Mouse (Mus musculus) stomach, embryonic 15.5 days (tissue): ENCODE data around the gene Myo3b. TPM values are rescaled to one million over a fixed set of nuclear protein-coding genes. Genes with fewer than 3 reads are reported as not detected.

Source experiments
- ATAC-seq: fragments of 200-750 bp; cut with Nextera tagmentation; 2 replicates; pipeline ENCODE4 v1.8.0; 2017; ENCODE audit warnings: low read depth, moderate number of reproducible peaks, moderate TSS enrichment; ENCODE audit not compliant: insufficient read depth, low FRiP score
- H3K27ac ChIP-seq: fragments of 300-500 bp; sonication (generic); 2 replicates; pipeline ENCODE4 v1.5.1; 2015; ENCODE audit warnings: mild to moderate bottlenecking, inconsistent platforms
- H3K27me3 ChIP-seq: fragments of 300-500 bp; sonication (generic); replicated peaks from 2 replicates; pipeline ENCODE4 v1.6.1; 2015; ENCODE audit warnings: inconsistent platforms
- H3K36me3 ChIP-seq: fragments of 300-500 bp; sonication (generic); 2 replicates; pipeline ENCODE4 v1.6.1; 2015; ENCODE audit warnings: inconsistent platforms
- H3K4me1 ChIP-seq: fragments of 300-500 bp; sonication (generic); 2 replicates; pipeline ENCODE4 v1.6.1; 2015; ENCODE audit warnings: inconsistent platforms
- H3K4me2 ChIP-seq: fragments of 300-500 bp; sonication (generic); 2 replicates; pipeline ENCODE4 v1.6.1; 2015; ENCODE audit warnings: mild to moderate bottlenecking, inconsistent platforms
- H3K4me3 ChIP-seq: fragments of 300-500 bp; sonication (generic); replicated peaks from 2 replicates; pipeline ENCODE4 v1.5.1; 2015; ENCODE audit warnings: inconsistent platforms
- H3K9ac ChIP-seq: fragments of 300-500 bp; sonication (generic); 2 replicates; pipeline ENCODE4 v1.6.1; 2015; ENCODE audit warnings: inconsistent platforms
- H3K9me3 ChIP-seq: fragments of 300-500 bp; sonication (generic); 2 replicates; pipeline ENCODE4 v1.6.1; 2016; ENCODE audit warnings: inconsistent platforms
- WGBS: fragments of 180-500 bp; shearing (Covaris S2); methylation state at CpG from one replicate; pipeline ENCODE4 v1.1.7; 2015; 5-methylcytosine and 5-hydroxymethylcytosine counted together
- polyA plus RNA-seq: library from polyadenylated mRNA; unstranded; fragments of >200 nt; fragmentation: Nextera tagmentation; extraction: Ambion mirVana; gene quantifications from 2 replicates; pipeline ENCODE4 v1.2.1, GENCODE M21; 2015

The Myo3b gene
- polyA plus RNA-seq, 1 experiment from 2014 or later, result 0.37 TPM

DNA sequence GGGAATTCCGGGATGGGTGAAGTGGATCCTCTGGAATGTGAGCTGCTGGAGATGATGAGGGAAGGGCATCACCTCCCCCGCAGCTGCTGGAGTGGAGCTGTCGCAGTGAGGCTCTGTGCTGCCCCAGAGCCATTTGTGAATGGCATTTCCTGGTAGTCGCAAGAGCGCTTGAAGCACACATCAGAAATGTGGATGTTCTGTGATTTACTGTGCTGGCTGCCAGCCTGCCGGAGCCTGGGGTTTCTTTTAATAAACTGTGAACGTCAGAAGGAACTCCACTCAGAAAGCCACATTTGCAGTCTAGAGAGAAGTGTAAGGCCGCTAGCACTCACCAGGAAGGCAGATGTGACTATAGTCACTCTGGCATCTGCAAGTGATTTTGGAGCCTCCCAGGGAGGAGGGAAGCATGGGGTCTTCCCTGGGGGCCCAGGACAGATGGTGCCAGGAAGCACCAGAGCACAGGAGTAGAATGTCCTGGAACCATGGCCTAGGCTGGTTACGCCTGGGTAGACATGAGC, 223.7 kb downstream of the Myo3b start:
- ATAC-seq, result no peak
- H3K36me3 ChIP-seq, result no peaks in the 10 kb centered on the region
- H3K9me3 ChIP-seq, result no peaks in the 10 kb centered on the region
- no peak overlapping the region for H3K27ac ChIP-seq
- peaks cover 9% of the 10 kb centered on the region; the same call in 1 of the 2 replicates for H3K4me1 ChIP-seq
- no peak overlapping the region for H3K9ac ChIP-seq
- no peak overlapping the region for H3K4me3 ChIP-seq
- 27% methylated on average over 9 of the region's 9 CpGs for WGBS
- no peak overlapping the region for H3K4me2 ChIP-seq
- no peaks in the 10 kb centered on the region for H3K27me3 ChIP-seq

DNA sequence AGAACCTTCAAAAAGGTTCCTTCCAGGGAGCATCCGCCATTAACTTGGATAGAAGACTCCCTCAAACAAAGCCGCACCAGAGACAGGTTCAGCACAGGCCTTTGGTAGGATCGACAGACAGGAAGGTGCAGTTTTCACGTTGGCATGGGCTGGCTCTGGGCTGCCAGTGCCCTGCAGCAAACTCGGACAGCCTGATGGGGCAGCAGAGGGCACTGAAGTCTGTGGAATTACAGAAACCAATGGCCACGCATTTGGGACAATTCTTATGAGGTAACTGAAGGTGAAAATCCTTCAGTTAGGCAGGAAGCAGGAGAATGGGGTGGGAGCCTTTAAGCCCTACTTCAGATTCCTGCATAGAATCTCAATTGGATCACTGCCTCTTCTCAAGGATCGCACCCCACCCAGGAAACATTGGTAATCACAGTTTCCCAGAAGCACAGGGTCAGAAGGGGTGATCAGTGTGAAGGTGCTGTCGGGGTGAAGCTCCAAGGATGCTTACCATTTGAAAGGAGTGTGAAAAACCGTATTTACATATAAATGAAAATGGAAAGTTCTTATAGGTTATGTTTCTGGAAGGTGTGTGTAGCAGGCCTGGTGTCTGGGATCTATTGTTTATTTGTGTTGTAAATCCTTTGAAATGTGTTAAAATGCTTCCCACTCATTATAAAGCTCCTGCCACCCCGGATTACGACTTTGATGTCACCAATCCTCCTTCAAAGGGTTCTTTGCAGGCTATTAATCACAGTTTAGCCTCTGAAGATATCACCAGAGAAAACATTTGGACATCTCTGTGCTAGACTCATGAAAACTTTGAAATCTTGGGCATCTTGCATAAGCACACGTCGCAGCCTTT, 239.7 kb downstream of the Myo3b start:
- Histone ChIP-seq H3K9me3 (no peaks in the 10 kb centered on the region), H3K36me3 (no peaks in the 10 kb centered on the region), H3K4me1 (no peaks in the 10 kb centered on the region), H3K27ac (no peak overlapping the region), H3K27me3 (no peaks in the 10 kb centered on the region), H3K9ac (no peak overlapping the region), H3K4me3 (no peak overlapping the region), H3K4me2 (no peak overlapping the region)
- 23% methylated on average over 13 of the region's 13 CpGs for WGBS
- ATAC-seq, result no peak

GRCm38 (mm10) chr2:70284109-70284508, 245.2 kb downstream of the Myo3b start:
- Histone ChIP-seq H3K36me3 (no peaks in the 10 kb centered on the region), H3K4me2 (no peak overlapping the region), H3K4me1 (no peaks in the 10 kb centered on the region), H3K9ac (no peak overlapping the region), H3K9me3 (no peaks in the 10 kb centered on the region), H3K4me3 (no peak overlapping the region), H3K27ac (no peak overlapping the region), H3K27me3 (no peaks in the 10 kb centered on the region)
- ATAC-seq, result no peak
- WGBS, result 58% methylated on average over 1 of the region's 1 CpGs

DNA sequence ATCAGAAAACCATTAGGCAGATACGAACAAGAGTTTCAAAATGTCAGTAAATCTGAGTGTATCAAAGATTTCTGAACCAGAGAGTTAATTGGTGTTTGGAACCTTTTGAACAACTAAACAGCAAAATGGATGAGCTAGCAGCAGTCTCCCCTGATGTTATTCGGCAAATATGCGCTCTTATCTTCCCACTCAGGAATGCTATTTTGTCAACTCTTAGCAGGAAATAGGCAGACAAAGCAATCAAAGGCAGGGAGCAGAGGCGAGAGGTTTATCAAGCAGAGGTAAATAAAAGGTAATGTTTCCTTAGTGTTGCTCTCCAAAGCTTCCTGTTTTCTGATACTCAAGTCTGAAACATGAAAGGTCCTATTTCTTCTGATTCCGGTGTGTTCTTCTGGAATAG, 252.1 kb downstream of the Myo3b start:
- H3K4me1 ChIP-seq, result no peaks in the 10 kb centered on the region
- H3K4me2 ChIP-seq, result no peak overlapping the region
- no peaks in the 10 kb centered on the region for H3K36me3 ChIP-seq
- ATAC-seq, result no peak
- WGBS, result 17% methylated on average over 5 of the region's 5 CpGs
- H3K27ac ChIP-seq, result no peak overlapping the region
- no peaks in the 10 kb centered on the region for H3K27me3 ChIP-seq
- no peak overlapping the region for H3K9ac ChIP-seq
- no peak overlapping the region for H3K4me3 ChIP-seq
- H3K9me3 ChIP-seq, result no peaks in the 10 kb centered on the region

GRCm38 (mm10) chr2:70292776-70293175, 253.8 kb downstream of the Myo3b start:
- H3K9me3 ChIP-seq, result no peaks in the 10 kb centered on the region
- no peaks in the 10 kb centered on the region for H3K36me3 ChIP-seq
- no peaks in the 10 kb centered on the region for H3K4me1 ChIP-seq
- H3K9ac ChIP-seq, result no peak overlapping the region
- H3K27me3 ChIP-seq, result no peaks in the 10 kb centered on the region
- no peak overlapping the region for H3K27ac ChIP-seq
- no peak overlapping the region for H3K4me3 ChIP-seq
- no peak for ATAC-seq
- H3K4me2 ChIP-seq, result no peak overlapping the region
- WGBS, result 45% methylated on average over 3 of the region's 3 CpGs

DNA sequence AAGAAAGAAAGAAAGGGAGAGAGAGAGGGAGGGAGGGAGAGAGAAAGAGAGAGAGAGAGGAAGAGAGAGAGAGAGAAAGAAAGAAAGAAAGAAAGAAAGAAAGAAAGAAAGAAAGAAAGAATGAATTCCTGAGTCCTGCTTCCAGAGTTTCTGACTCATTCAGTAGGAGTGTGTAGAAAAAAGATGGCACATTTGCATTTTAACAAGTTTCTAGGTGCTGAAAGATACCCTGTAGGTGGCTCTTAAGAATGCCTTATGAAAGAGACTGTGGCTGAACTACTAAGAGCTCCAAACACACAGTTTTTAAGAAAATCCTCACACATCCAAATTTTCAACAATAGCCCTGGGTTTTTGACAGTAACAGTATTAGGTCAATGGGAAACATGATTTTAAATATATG, 264.0 kb downstream of the Myo3b start:
- no peaks in the 10 kb centered on the region for H3K9me3 ChIP-seq
- no peaks in the 10 kb centered on the region for H3K27me3 ChIP-seq
- no peak overlapping the region for H3K27ac ChIP-seq
- no peak overlapping the region for H3K9ac ChIP-seq
- no peak overlapping the region for H3K4me3 ChIP-seq
- H3K4me1 ChIP-seq, result no peaks in the 10 kb centered on the region
- no peak for ATAC-seq
- H3K4me2 ChIP-seq, result no peak overlapping the region
- H3K36me3 ChIP-seq, result no peaks in the 10 kb centered on the region

DNA sequence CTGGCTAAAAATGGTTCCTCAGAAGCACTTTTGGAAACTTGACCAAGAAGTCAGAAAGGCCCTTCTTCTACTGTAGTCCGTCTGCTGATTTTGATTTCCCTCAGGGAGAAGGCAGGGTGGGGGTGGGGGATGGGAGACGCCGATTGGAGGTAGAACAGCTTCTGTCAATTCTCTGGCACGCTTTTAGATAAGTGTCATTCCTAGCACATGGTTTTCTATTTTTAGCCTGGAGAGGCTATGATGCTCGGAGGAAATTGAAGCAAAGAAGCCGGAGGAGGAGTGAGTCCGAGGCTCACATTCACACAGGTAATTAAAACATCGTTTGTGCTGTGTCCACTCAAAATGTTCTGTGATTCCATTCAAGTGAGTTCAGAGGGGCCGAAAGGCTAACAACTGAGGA, 276.2 kb downstream of the Myo3b start:
- Histone ChIP-seq H3K4me1 (no peaks in the 10 kb centered on the region), H3K27me3 (no peaks in the 10 kb centered on the region), H3K27ac (no peak overlapping the region), H3K36me3 (no peaks in the 10 kb centered on the region), H3K9me3 (no peaks in the 10 kb centered on the region), H3K9ac (no peak overlapping the region), H3K4me2 (no peak overlapping the region), H3K4me3 (no peak overlapping the region)
- WGBS, result 43% methylated on average over 9 of the region's 9 CpGs
- no peak for ATAC-seq

GRCm38 (mm10) chr2:70315734-70316133, 276.8 kb downstream of the Myo3b start:
- Histone ChIP-seq H3K9me3 (no peaks in the 10 kb centered on the region), H3K4me3 (no peak overlapping the region), H3K36me3 (no peaks in the 10 kb centered on the region), H3K27me3 (no peaks in the 10 kb centered on the region), H3K4me2 (no peak overlapping the region), H3K9ac (no peak overlapping the region), H3K27ac (no peak overlapping the region), H3K4me1 (no peaks in the 10 kb centered on the region)
- peak; percentile 31; the same call in 1 of the 2 replicates for ATAC-seq
- 80% methylated on average over 3 of the region's 3 CpGs for WGBS

DNA sequence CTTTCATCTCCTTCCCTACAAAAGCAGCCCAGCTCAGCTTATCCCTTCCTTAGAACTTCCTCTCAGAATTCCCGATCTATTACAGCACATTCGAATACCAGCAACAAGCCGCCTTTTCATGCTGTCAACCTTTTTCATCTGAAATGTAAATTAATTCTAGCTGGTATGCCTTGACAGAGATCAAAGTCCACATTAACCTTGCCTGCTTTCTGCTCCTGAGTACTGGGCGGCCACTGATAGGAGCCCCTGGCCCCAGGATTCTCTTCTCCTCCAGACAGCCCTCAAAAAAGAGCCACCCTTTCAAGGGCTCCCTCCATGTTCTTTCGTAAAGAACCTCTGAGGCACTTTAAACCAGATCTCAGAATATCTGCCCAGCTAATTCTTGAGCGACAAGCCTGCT, 278.9 kb downstream of the Myo3b start:
- Histone ChIP-seq H3K9me3 (no peaks in the 10 kb centered on the region), H3K36me3 (no peaks in the 10 kb centered on the region), H3K4me2 (no peak overlapping the region), H3K4me3 (no peak overlapping the region), H3K27me3 (no peaks in the 10 kb centered on the region), H3K9ac (no peak overlapping the region), H3K4me1 (0 out of 2 replicates have a peak, but pooled peaks cover 3% of the 10 kb centered on the region), H3K27ac (no peak overlapping the region)
- 22% methylated on average over 6 of the region's 6 CpGs for WGBS
- ATAC-seq, result 0 out of 2 replicates have a peak, but pooled peaks have one; percentile 53

DNA sequence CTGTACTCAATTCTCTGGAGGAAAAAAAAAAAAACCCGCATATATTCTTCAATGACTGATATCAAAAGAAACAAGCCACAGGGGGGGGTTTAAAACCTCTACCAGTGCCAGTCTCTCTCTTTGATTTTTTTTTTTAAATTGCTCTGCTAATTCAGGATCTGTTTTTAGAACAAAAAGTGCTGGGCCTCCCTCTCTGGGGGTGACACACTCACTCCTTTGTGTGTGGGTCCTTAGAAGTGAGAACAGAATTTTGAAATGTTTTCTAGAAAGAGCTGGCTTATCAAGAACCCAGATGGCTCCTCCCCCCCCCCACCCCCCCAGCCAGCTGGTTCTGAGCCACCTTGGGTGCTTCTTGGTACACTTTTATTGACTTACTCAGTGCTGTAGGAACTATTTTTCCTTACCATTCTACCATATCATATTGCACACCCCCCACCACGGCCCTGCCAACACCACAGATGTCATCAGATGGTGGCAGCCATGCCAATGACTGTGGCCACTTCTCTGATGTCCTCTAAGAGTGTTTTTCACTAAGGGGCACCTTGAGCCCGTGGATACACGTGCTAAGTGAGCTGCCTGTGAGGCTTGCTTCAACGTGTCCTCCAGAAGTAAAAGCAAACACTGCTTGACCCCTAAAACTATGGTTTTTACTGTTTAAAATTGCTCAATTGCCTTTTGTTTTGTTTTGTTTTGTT, 280.1 kb downstream of the Myo3b start:
- no peaks in the 10 kb centered on the region for H3K27me3 ChIP-seq
- no peak overlapping the region for H3K4me3 ChIP-seq
- no peaks in the 10 kb centered on the region for H3K36me3 ChIP-seq
- no peak overlapping the region for H3K4me2 ChIP-seq
- ATAC-seq, result no peak
- H3K4me1 ChIP-seq, result 0 out of 2 replicates have a peak, but pooled peaks cover 3% of the 10 kb centered on the region
- WGBS, result 49% methylated on average over 5 of the region's 5 CpGs
- no peaks in the 10 kb centered on the region for H3K9me3 ChIP-seq
- H3K9ac ChIP-seq, result no peak overlapping the region
- no peak overlapping the region for H3K27ac ChIP-seq

DNA sequence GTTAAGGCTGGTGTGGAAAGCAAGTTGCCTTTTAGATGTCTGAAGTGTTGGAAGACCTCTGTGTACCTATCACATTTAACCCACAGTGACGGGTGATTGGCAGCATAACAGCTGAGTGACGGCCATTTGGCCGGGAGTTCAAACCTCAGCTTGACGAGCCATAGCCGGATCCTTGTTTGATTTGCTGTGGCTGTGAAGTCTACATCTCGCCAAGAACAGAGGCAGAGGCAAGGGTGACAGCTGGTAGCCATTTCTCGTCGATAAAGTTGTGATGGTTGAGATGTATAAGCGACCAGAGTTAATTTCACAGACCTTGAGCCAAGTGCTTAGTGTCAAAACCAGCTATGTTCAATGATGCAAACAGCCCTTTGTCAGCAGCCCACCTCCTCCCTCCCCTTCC, 283.8 kb downstream of the Myo3b start:
- no peak for ATAC-seq
- H3K4me1 ChIP-seq, result 0 out of 2 replicates have a peak, but pooled peaks cover 3% of the 10 kb centered on the region
- 58% methylated on average over 9 of the region's 9 CpGs for WGBS
- H3K27ac ChIP-seq, result no peak overlapping the region
- H3K27me3 ChIP-seq, result no peaks in the 10 kb centered on the region
- no peak overlapping the region for H3K4me2 ChIP-seq
- H3K9me3 ChIP-seq, result no peaks in the 10 kb centered on the region
- no peak overlapping the region for H3K9ac ChIP-seq
- no peaks in the 10 kb centered on the region for H3K36me3 ChIP-seq
- no peak overlapping the region for H3K4me3 ChIP-seq

GRCm38 (mm10) chr2:70327602-70328001, 288.7 kb downstream of the Myo3b start:
- no peak for ATAC-seq

More at GRCm38 (mm10) chr2:70327602-70328001, 288.7 kb downstream of the Myo3b start:
- Histone ChIP-seq H3K27me3 (no peaks in the 10 kb centered on the region), H3K4me3 (no peak overlapping the region), H3K4me1 (0 out of 2 replicates have a peak, but pooled peaks cover 3% of the 10 kb centered on the region), H3K27ac (no peak overlapping the region), H3K9ac (no peak overlapping the region), H3K4me2 (no peak overlapping the region), H3K36me3 (no peaks in the 10 kb centered on the region), H3K9me3 (no peaks in the 10 kb centered on the region)
- 81% methylated on average over 11 of the region's 11 CpGs for WGBS
